Mouse (Mus musculus) small intestine, adult 2 months (tissue): ENCODE measurements around the gene Myh14. TPM values are rescaled to one million over a fixed set of nuclear protein-coding genes. Genes with fewer than 3 reads are reported as not detected.
"Not testable (repeated sequence)": the region's sequence is repeated elsewhere in the genome, so short reads cannot be mapped to it uniquely, and the experiment has no call there.

Experiments used
- H3K27ac ChIP-seq: fragments of 200-500 bp; 2 replicates; pipeline ENCODE4 v1.5.1; 2012; ENCODE audit warnings: low read depth, low read length, control low read depth, inconsistent platforms; ENCODE audit not compliant: insufficient read depth
- H3K27me3 ChIP-seq: fragments of 200-500 bp; 2 replicates; pipeline ENCODE4 v1.6.1; 2012; ENCODE audit warnings: mild to moderate bottlenecking, moderate library complexity, low read length, inconsistent platforms; ENCODE audit not compliant: control insufficient read depth, insufficient read depth
- H3K36me3 ChIP-seq: fragments of 200-500 bp; 2 replicates; pipeline ENCODE4 v1.6.1; 2012; ENCODE audit warnings: mild to moderate bottlenecking, low read length, control low read depth, inconsistent platforms; ENCODE audit not compliant: control insufficient read depth, insufficient read depth
- H3K4me1 ChIP-seq: fragments of 200-500 bp; 2 replicates; pipeline ENCODE4 v1.6.1; 2012; ENCODE audit warnings: low read length, inconsistent platforms, mixed read lengths; ENCODE audit not compliant: control insufficient read depth, insufficient read depth, insufficient read length
- H3K4me3 ChIP-seq: fragments of 200-500 bp; 2 replicates; pipeline ENCODE4 v1.5.1; 2012; ENCODE audit warnings: low read depth, mild to moderate bottlenecking, control low read depth, inconsistent platforms, low read length, moderate library complexity
- CTCF ChIP-seq: fragments of 200-500 bp; IDR thresholded peaks from 2 replicates; pipeline ENCODE4 v1.5.1; 2012; ENCODE audit warnings: low read depth, mild to moderate bottlenecking, control low read depth, inconsistent platforms, low read length, moderate library complexity, mixed read lengths; ENCODE audit not compliant: insufficient replicate concordance, insufficient read length; ENCODE audit errors: extremely low read depth
- POLR2A ChIP-seq: fragments of 200-500 bp; IDR thresholded peaks from 2 replicates; pipeline ENCODE4 v1.6.1; 2012; ENCODE audit warnings: low read depth, mild to moderate bottlenecking, control low read depth, inconsistent platforms, low read length, moderate library complexity
- WGBS: fragments of 180-500 bp; shearing (Covaris S2); methylation state at CpG from one replicate; pipeline ENCODE4 v1.1.7; 2018; 5-methylcytosine and 5-hydroxymethylcytosine counted together
- polyA plus RNA-seq: library from polyadenylated mRNA; depleted of rRNA; stranded (reverse); fragments of >200 nt; gene quantifications from 2 replicates; pipeline ENCODE4 v1.2.3, GENCODE M21; 2012; rRNA removed

The Myh14 gene
- polyA plus RNA-seq, result 196 and 563 TPM in 2 replicates

GRCm38 (mm10) chr7:44670803-44671202 lies at the start of gene Myh14:
Myh14 (minus strand) TSS chr7:44670843.
- WGBS, result 2% methylated on average over 23 of the region's 23 CpGs

GRCm38 (mm10) chr7:44709881-44710280 lies 39.2 kb upstream of the Myh14 start:
- H3K36me3 ChIP-seq, result no peaks in the 10 kb centered on the region
- H3K4me1 ChIP-seq, result no peaks in the 10 kb centered on the region
- WGBS, result 88% methylated on average over 5 of the region's 5 CpGs
- no peak overlapping the region for H3K27ac ChIP-seq
- no peaks in the 10 kb centered on the region for H3K27me3 ChIP-seq
- no peak overlapping the region for H3K4me3 ChIP-seq
- TF ChIP-seq CTCF, result no peak
- no peak for TF ChIP-seq POLR2A

More at GRCm38 (mm10) chr7:44670803-44671202, at the start of gene Myh14:
- no peaks in the 10 kb centered on the region for H3K27me3 ChIP-seq
- H3K36me3 ChIP-seq, result 0 out of 2 replicates have a peak, but pooled peaks cover 2% of the 10 kb centered on the region
- peak within 1 kb of the TSS; percentile 54 for H3K4me3 ChIP-seq
- no peak for TF ChIP-seq CTCF
- no peak for TF ChIP-seq POLR2A
- peaks cover 10% of the 10 kb centered on the region for H3K4me1 ChIP-seq
- H3K27ac ChIP-seq, result peak within 1 kb of the TSS; percentile 54

GRCm38 (mm10) chr7:44708574-44708973 lies 37.9 kb upstream of the Myh14 start, which contains the start of gene Izumo2:
Izumo2 (plus strand) TSS chr7:44708742.
- WGBS, result 82% methylated on average over 14 of the region's 14 CpGs
- no peaks in the 10 kb centered on the region for H3K27me3 ChIP-seq
- H3K4me3 ChIP-seq, result no peak within 1 kb of the TSS
- H3K27ac ChIP-seq, result no peak within 1 kb of the TSS
- no peak for TF ChIP-seq CTCF
- no peak for TF ChIP-seq POLR2A
- no peaks in the 10 kb centered on the region for H3K4me1 ChIP-seq
- no peaks in the 10 kb centered on the region for H3K36me3 ChIP-seq

GRCm38 (mm10) chr7:44708093-44708492 lies 37.5 kb upstream of the Myh14 start:
- WGBS, result 82% methylated on average over 6 of the region's 6 CpGs

GRCm38 (mm10) chr7:44707169-44707675 lies 36.6 kb upstream of the Myh14 start:
- TF ChIP-seq POLR2A, result no peak
- TF ChIP-seq CTCF, result no peak
- Histone ChIP-seq H3K27me3 (no peaks in the 10 kb centered on the region), H3K27ac (no peak overlapping the region), H3K36me3 (no peaks in the 10 kb centered on the region), H3K4me1 (no peaks in the 10 kb centered on the region), H3K4me3 (no peak overlapping the region)
- WGBS, result 82% methylated on average over 5 of the region's 5 CpGs

More at GRCm38 (mm10) chr7:44708093-44708492, 37.5 kb upstream of the Myh14 start:
- H3K27ac ChIP-seq, H3K36me3 ChIP-seq, H3K4me3 ChIP-seq, H3K4me1 ChIP-seq, H3K27me3 ChIP-seq: not testable (repeated sequence)

GRCm38 (mm10) chr7:44706322-44706721 lies 35.7 kb upstream of the Myh14 start:
- Histone ChIP-seq H3K4me3 (no peak overlapping the region), H3K4me1 (no peaks in the 10 kb centered on the region), H3K27ac (no peak overlapping the region), H3K36me3 (no peaks in the 10 kb centered on the region), H3K27me3 (no peaks in the 10 kb centered on the region)
- no peak for TF ChIP-seq CTCF

GRCm38 (mm10) chr7:44705086-44705485 lies 34.4 kb upstream of the Myh14 start:
- Histone ChIP-seq H3K27ac (no peak overlapping the region), H3K4me3 (no peak overlapping the region), H3K27me3 (no peaks in the 10 kb centered on the region), H3K36me3 (no peaks in the 10 kb centered on the region), H3K4me1 (no peaks in the 10 kb centered on the region)
- no peak for TF ChIP-seq POLR2A
- TF ChIP-seq CTCF, result no peak
- WGBS, result 86% methylated on average over 4 of the region's 4 CpGs

- no peaks in the 10 kb centered on the region for H3K4me1 ChIP-seq
- 56% methylated on average over 3 of the region's 3 CpGs for WGBS
- H3K4me3 ChIP-seq, result no peak overlapping the region
- TF ChIP-seq CTCF (no peak), POLR2A (no peak)
- no peaks in the 10 kb centered on the region for H3K27me3 ChIP-seq
- H3K27ac ChIP-seq, result no peak overlapping the region
- H3K36me3 ChIP-seq, result no peaks in the 10 kb centered on the region
Measured at GRCm38 (mm10) chr7:44704363-44704762, 33.7 kb upstream of the Myh14 start.
